Mouse (Mus musculus): ENCODE data around the gene BC030867. TPM values are rescaled to one million over a fixed set of nuclear protein-coding genes. Genes with fewer than 3 reads are reported as not detected.

Gene BC030867
- polyA plus RNA-seq, 1 experiment from 2014 or later: 2.5 TPM

DNA sequence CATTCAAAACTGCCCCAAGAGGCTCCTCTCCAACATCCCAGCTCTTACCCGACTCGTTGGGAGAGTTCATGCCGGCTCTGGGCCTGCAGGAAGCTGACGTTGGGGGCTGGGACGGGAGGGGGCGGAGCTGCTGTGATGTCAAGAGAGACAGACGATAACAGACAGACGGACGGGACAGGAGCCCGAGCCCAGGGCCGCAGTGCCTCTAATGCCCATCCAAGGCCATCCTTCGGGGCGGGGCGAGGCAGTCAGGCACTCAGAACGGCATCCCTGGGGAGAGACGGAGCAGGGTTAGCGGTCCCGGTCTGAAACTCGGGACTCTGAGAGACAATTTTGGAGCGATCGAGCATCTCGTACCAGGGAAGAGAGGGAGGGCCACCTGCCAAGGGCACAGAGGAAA lies 24.0 kb upstream of the BC030867 start:
- Histone ChIP-seq H3K9me3 (no peaks in the 10 kb centered on the region), H3K27ac (no peak overlapping the region), H3K4me2 (peak overlapping the region; percentile 34), H3K27me3 (replicated peaks) (no peaks in the 10 kb centered on the region), H3K36me3 (replicated peaks) (peaks cover 3% of the 10 kb centered on the region; the same call in 1 of the 2 replicates), H3K4me1 (peaks cover 67% of the 10 kb centered on the region), H3K9ac (peak overlapping the region; percentile 9; the same call in 1 of the 2 replicates), H3K4me3 (no peak overlapping the region)
- no peak for ATAC-seq (replicated peaks)
- WGBS: 7% methylated on average over 22 of the region's 22 CpGs

DNA sequence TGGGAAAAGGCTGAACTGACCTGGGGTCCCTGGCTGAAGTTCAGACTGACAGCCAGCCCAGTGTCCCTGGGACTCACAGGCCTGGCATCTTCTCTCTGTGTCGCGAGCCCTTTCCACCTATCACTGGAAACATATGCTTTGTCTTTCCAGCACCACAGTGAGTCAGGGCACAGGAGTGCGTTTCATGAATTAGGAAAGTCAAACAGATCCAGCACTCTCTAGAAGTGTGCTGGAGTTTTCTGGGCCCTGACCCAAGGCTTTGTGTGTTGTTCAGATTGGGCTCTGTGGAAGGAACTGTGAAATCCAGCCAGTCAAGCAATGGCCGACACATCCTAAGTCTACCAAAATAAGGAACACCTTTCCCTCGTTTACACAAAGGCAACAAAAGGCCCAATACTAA lies 23.5 kb upstream of the BC030867 start:
- Histone ChIP-seq H3K36me3 (replicated peaks) (peaks cover 3% of the 10 kb centered on the region; the same call in 1 of the 2 replicates), H3K4me3 (no peak overlapping the region), H3K4me2 (peak overlapping the region; percentile 34; the same call in 1 of the 2 replicates), H3K4me1 (peaks cover 66% of the 10 kb centered on the region), H3K27me3 (replicated peaks) (no peaks in the 10 kb centered on the region), H3K9me3 (no peaks in the 10 kb centered on the region), H3K27ac (no peak overlapping the region), H3K9ac (peak overlapping the region; percentile 9; the same call in 1 of the 2 replicates)
- no peak for ATAC-seq (replicated peaks)
- 76% methylated on average over 5 of the region's 5 CpGs for WGBS

DNA sequence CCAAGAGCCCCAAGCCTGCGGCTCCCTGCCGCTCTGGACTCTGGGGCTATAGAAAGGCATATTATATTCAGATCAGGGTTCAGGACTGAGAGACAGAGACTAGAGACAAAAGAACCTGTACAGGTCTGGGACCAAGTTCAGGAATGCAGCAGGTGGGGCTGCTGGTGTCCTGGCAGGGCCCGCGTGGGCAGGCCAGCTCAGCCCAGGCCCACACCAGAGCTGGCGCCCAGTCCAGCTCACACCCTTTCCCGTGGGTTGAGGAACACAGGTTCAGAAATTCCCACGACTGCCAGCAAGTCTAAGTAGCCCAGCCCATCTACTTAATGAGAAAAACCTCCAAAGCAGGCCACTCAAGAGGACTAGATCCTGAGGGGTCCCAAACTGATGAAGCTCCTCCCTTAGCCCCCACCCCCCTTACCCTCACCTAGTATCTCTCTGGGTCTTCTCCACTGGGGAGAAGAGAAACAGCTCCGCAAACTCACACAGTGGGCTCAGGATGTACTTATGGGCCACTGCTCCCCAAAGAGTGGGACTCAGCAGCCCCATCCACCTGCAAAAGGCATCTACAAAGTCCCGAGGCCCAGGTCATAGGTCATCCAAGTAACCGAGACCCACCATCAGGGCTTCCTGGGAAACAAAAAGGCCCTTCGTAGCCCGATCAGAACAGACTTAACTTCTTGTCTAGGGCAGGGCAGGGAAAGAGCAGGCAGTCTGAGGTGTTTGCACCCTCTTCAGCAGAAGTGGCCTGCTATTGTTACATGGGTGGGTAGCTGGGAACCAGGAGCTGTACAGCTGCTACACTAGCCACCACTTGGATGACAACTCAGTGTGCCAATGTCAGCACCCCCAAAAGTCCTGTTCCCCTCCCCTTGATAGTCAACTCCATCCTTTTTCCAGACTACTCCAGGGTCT lies 22.4 kb upstream of the BC030867 start:
- peak overlapping the region; percentile 80; the same call in 1 of the 2 replicates for H3K4me3 ChIP-seq
- WGBS: 55% methylated on average over 12 of the region's 12 CpGs

DNA sequence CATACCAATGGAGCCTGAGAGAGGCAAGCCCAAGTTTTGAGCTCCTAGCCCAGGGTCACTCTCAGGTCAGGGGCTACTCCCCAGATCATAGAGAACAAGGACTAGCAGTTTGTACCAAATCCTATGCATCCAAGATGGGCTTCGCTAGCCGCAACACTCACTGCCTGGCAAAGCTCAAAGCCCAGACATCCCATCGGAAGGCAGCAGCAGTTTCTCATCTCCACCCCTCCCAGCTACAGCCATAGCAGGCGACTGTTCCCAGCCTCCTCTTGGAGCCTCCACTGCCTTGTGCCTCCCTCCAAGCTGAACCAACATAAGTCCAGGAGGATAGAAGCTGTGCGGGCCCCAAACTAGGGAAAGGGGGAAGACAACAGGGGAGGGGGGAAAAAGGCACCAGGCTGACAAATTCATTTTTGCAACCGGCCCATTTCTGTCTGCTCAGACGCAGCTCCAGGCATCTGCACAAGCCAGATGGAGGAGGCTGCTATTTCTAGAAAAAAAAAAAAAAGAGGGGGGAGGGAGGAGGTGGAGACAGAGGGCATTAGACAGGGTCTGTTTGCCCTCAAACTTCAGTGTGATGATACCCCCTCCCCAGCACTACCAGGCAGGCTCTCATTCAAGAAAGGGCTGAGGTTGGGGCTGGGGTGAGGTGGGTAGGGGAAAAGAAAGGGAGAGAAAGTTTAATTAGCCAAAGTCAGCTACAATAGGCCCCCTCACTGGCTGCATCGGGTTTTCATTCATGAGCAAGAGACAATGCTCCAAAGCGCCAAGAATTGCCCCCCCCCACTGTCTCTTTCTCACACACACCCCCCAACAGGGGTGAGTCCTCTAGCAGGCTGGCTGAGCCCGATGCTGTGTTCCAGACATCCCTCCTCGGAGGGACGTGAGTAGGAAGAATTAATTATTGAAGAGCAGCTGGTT lies 21.2 kb upstream of the BC030867 start:
- H3K4me1 ChIP-seq: peaks cover 65% of the 10 kb centered on the region
- 0 out of 2 replicates have a peak, but pooled peaks have one; percentile 10 for ATAC-seq (replicated peaks)
- no peaks in the 10 kb centered on the region for H3K36me3 ChIP-seq (replicated peaks)
- peak overlapping the region; percentile 95 for H3K27ac ChIP-seq
- no peaks in the 10 kb centered on the region for H3K9me3 ChIP-seq
- H3K4me3 ChIP-seq: peak overlapping the region; percentile 80
- 4% methylated on average over 12 of the region's 12 CpGs for WGBS
- peak overlapping the region; percentile 72 for H3K4me2 ChIP-seq
- peak overlapping the region; percentile 84 for H3K9ac ChIP-seq
- no peaks in the 10 kb centered on the region for H3K27me3 ChIP-seq (replicated peaks)

More for the DNA sequence above, 22.4 kb upstream of the BC030867 start:
- peaks cover 3% of the 10 kb centered on the region; the same call in 1 of the 2 replicates for H3K36me3 ChIP-seq (replicated peaks)
- H3K4me1 ChIP-seq: peaks cover 70% of the 10 kb centered on the region
- no peaks in the 10 kb centered on the region for H3K9me3 ChIP-seq
- no peaks in the 10 kb centered on the region for H3K27me3 ChIP-seq (replicated peaks)
- no peak for ATAC-seq (replicated peaks)
- H3K4me2 ChIP-seq: peak overlapping the region; percentile 72
- peak overlapping the region; percentile 95; the same call in 1 of the 2 replicates for H3K27ac ChIP-seq
- H3K9ac ChIP-seq: no peak overlapping the region

DNA sequence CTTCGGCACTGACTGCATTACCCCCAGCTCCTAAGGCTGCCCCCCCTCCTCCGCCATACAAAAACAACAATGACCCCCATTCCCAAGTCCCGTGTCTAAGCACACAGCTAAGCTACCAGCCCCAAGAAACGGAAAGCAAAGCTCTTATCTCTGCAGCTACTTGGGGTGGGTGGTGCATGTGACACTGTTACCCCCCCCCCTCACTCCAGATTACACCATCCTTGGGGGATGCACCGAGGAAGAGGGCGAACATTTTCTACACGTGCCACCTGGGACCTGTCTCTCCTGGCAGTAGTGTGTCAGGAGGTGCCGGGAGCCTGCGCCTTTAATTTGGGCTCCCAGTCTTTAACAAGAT lies 20.5 kb upstream of the BC030867 start:
- no peaks in the 10 kb centered on the region for H3K27me3 ChIP-seq (replicated peaks)
- 0 out of 2 replicates have a peak, but pooled peaks have one; percentile 2 for ATAC-seq (replicated peaks)
- peak overlapping the region; percentile 72 for H3K4me2 ChIP-seq
- no peaks in the 10 kb centered on the region for H3K9me3 ChIP-seq
- peaks cover 64% of the 10 kb centered on the region for H3K4me1 ChIP-seq
- peak overlapping the region; percentile 80 for H3K4me3 ChIP-seq
- peak overlapping the region; percentile 95 for H3K27ac ChIP-seq
- no peaks in the 10 kb centered on the region for H3K36me3 ChIP-seq (replicated peaks)
- WGBS: 5% methylated on average over 9 of the region's 9 CpGs
- H3K9ac ChIP-seq: peak overlapping the region; percentile 84

DNA sequence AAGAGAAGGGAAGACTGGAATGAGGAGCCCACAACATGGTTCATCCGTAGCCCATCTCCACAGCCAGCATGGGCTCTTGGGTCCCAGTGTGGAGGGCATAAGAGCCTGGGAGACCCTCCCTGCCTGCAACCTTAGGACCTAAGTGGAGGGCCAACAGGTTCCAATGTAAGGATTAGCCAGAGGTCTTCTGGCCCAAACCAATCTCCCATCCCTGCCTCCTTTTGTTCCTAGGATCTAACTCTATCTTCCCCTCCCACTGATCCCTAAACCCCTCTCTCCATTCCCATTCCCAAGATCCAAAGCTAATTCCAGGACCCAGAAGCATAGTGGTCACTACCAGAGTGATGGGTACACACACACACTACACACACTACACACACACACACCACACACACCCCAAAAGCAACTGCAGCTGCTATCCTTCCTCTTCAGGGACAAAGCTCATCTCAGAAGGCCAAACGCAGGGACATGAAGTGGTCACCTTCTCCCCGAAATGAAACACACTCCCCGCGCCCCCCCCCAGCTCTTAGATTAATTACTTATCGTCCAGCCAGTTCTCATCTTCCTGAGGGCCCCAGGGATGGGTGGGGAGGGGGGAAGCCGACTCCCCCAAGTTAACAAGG lies 19.9 kb upstream of the BC030867 start:
- H3K27ac ChIP-seq: peak overlapping the region; percentile 95
- H3K36me3 ChIP-seq (replicated peaks): no peaks in the 10 kb centered on the region
- peak overlapping the region; percentile 72 for H3K4me2 ChIP-seq
- 7% methylated on average over 7 of the region's 7 CpGs for WGBS
- H3K4me1 ChIP-seq: peaks cover 58% of the 10 kb centered on the region
- H3K4me3 ChIP-seq: peak overlapping the region; percentile 80
- H3K9ac ChIP-seq: peak overlapping the region; percentile 84
- H3K9me3 ChIP-seq: no peaks in the 10 kb centered on the region
- ATAC-seq (replicated peaks): no peak
- no peaks in the 10 kb centered on the region for H3K27me3 ChIP-seq (replicated peaks)

DNA sequence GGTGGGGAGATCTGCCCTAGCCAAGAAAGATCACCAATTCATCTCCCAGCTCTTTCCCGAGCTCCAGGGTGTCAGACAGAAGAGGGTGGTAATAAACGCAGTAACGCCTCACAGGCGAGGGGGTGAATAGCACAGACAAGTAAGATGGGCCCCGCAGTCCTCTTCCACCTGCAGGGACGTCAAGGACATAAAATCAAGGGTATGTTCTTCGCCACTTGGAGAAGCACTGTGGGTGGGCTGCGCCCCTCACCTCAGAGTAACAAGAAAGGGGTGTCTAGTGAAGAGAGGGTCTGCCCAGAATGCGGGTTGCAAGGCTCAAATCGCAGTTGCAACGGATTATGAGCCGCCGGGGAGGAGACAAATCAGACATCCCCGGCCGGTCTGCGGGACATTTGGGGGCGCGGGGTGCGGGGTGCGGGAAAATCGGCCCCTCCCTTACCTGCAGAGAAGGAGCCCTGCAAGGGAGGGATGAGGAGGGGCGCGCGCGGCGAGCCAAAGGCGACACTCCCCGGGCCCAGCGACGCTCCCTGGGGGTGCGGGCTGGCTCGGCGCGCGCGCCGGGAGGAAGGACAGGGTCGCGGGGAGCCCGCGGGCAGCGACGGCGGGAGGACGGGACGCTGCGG lies 19.2 kb upstream of the BC030867 start:
- WGBS: under 1% methylated on average over 34 of the region's 47 CpGs
- H3K36me3 ChIP-seq (replicated peaks): no peaks in the 10 kb centered on the region
- H3K4me1 ChIP-seq: peaks cover 53% of the 10 kb centered on the region

DNA sequence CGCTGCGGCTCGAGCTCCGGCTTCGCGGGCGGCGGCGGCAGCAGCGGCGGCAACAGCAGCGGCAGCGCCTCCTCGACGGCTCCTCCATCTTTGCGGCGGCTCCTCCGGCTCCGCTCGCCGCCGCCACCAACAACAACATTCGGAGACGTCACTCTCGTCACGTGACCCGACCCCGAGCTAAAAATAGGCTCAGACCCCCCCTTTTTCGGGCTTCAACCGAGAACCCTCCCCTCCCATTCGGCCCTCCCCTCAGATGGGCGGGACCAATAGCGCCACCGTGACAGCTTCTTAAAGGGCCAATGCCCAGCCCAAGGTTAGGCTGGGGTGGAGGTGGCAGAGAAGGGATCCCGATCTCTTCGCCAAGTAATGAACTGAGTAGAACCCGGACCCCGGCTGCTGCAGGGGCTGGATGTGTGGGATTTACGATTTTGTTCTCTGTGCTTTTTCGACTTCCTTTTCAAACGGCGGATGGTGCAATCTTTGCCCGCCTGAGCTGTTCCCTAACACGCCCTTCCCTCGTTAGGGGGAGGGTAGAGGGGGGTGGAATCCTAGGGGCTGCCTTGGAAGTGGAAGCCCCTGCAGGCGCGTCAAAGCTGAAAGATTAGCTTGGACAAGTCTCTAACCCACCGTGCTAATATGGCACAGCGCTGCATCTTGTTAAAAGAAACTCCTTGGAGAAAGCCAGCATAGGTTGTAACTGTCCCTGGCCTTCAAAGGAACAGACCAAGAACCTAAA lies 18.5 kb upstream of the BC030867 start, which contains the start of gene Hdac5:
Gene Hdac5 (minus strand): TSS at position 161 of the 736 bp plus-strand sequence.
- Histone ChIP-seq H3K9ac (peak within 1 kb of the TSS; percentile 84), H3K4me1 (peaks cover 45% of the 10 kb centered on the region), H3K9me3 (no peaks in the 10 kb centered on the region), H3K4me2 (peak within 1 kb of the TSS; percentile 72), H3K27ac (peak within 1 kb of the TSS; percentile 95), H3K27me3 (replicated peaks) (no peaks in the 10 kb centered on the region), H3K36me3 (replicated peaks) (no peaks in the 10 kb centered on the region), H3K4me3 (peak within 1 kb of the TSS; percentile 80)
- WGBS: under 1% methylated on average over 49 of the region's 49 CpGs
- ATAC-seq (replicated peaks): peak; percentile 88

More for the DNA sequence above, 19.2 kb upstream of the BC030867 start:
- no peaks in the 10 kb centered on the region for H3K27me3 ChIP-seq (replicated peaks)
- H3K27ac ChIP-seq: peak overlapping the region; percentile 95
- ATAC-seq (replicated peaks): peak; percentile 28
- peak overlapping the region; percentile 84 for H3K9ac ChIP-seq
- peak overlapping the region; percentile 72 for H3K4me2 ChIP-seq
- H3K9me3 ChIP-seq: no peaks in the 10 kb centered on the region
- H3K4me3 ChIP-seq: peak overlapping the region; percentile 80

DNA sequence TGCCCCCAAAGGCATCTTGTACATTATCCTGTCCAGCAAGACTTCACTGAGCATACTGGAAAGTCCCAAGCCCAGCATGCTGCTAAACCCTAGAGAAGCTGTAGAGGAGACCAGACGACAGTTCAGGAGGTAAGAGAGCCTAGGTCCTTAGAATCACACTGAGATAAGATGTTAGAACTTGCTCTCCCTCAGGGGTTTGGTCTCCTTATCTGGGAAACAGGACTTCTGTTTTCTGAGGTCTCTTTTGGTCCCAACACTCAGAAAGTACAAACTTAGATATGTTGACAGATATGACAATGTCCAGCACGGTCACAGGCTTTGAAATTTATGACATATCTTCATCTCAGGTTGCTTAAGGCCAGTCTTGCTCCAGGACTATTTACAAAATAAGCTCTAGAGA lies 12.7 kb upstream of the BC030867 start:
- H3K4me1 ChIP-seq: 0 out of 2 replicates have a peak, but pooled peaks cover 2% of the 10 kb centered on the region
- no peak for ATAC-seq (replicated peaks)
- H3K9me3 ChIP-seq: no peaks in the 10 kb centered on the region
- H3K27ac ChIP-seq: no peak overlapping the region
- whole genome bisulfite sequencing: 79% methylated on average over 2 of the region's 2 CpGs
- H3K27me3 ChIP-seq (replicated peaks): no peaks in the 10 kb centered on the region
- no peak overlapping the region for H3K4me3 ChIP-seq
- H3K9ac ChIP-seq: no peak overlapping the region
- H3K4me2 ChIP-seq: no peak overlapping the region
- H3K36me3 ChIP-seq (replicated peaks): no peaks in the 10 kb centered on the region

DNA sequence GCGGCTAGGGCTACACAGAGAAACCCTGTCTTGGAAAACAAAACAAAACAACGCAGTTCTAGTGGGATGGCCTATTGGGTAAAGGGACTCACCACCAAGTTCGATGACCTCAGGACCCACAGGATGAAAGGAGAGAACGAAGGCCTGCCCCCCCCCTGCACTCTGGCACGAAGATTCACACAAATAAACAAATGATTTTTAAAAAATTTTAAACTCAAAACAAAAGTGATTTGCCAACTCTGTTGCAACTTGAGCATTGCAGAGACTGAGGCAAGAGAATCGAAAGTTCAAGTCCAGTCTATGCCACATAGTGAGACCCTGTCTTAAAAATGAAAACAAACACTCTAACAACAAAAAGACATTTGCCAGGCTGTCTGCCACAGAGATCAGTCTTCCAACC lies 8.0 kb upstream of the BC030867 start:
- ATAC-seq (replicated peaks): no peak
- H3K4me2 ChIP-seq: no peak overlapping the region
- H3K27ac ChIP-seq: no peak overlapping the region
- H3K9ac ChIP-seq: no peak overlapping the region
- no peak overlapping the region for H3K4me3 ChIP-seq
- H3K4me1 ChIP-seq: peaks cover 16% of the 10 kb centered on the region
- H3K36me3 ChIP-seq (replicated peaks): no peaks in the 10 kb centered on the region
- H3K9me3 ChIP-seq: no peaks in the 10 kb centered on the region
- WGBS: 87% methylated on average over 6 of the region's 6 CpGs
- no peaks in the 10 kb centered on the region for H3K27me3 ChIP-seq (replicated peaks)

DNA sequence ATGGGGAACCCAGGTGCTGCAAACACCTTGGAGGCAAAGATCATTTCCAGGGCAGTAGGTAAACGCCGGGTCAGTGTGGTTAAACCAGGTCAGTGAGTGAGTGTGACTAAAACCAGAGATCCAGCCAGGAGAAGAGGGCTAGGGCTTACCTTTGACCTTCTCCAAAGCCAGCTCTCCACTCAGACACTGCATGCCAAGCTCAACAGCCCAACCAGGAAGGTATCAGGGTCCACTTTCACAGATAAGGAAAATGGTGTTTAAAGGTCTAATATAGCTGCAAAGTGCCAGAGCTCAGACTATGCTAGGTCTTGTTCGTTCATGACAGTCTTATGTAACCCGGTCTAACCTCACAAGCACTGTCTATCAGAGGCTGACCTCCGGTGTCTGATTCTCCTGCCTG lies 7.4 kb upstream of the BC030867 start:
- Histone ChIP-seq H3K27me3 (replicated peaks) (no peaks in the 10 kb centered on the region), H3K4me3 (no peak overlapping the region), H3K4me2 (no peak overlapping the region), H3K4me1 (peaks cover 20% of the 10 kb centered on the region), H3K9ac (no peak overlapping the region), H3K9me3 (no peaks in the 10 kb centered on the region), H3K36me3 (replicated peaks) (no peaks in the 10 kb centered on the region), H3K27ac (no peak overlapping the region)
- no peak for ATAC-seq (replicated peaks)
- whole genome bisulfite sequencing: 87% methylated on average over 5 of the region's 5 CpGs

Measured in midbrain, embryonic 15.5 days (tissue).